Mouse (Mus musculus) olfactory bulb, adult 2 months (tissue): ENCODE results near the gene Gm10318. TPM values are rescaled to one million over a fixed set of nuclear protein-coding genes. Genes with fewer than 3 reads are reported as not detected.

Experiments
- H3K27ac ChIP-seq: fragments of 200-500 bp; 2 replicates; pipeline ENCODE4 v1.5.1; 2012; ENCODE audit warnings: low read depth, low read length; ENCODE audit not compliant: insufficient read depth
- H3K4me1 ChIP-seq: fragments of 200-500 bp; 2 replicates; pipeline ENCODE4 v1.6.1; 2012; ENCODE audit warnings: low read length; ENCODE audit not compliant: control insufficient read depth, insufficient read depth
- H3K4me3 ChIP-seq: fragments of 200-500 bp; 2 replicates; pipeline ENCODE4 v1.5.1; 2012; ENCODE audit warnings: mild to moderate bottlenecking, low read depth, low read length, moderate library complexity; ENCODE audit not compliant: insufficient read depth
- CTCF ChIP-seq: fragments of 200-500 bp; IDR thresholded peaks from 2 replicates; pipeline ENCODE4 v1.5.1; 2012; ENCODE audit warnings: low read depth, mild to moderate bottlenecking, low read length, moderate library complexity; ENCODE audit not compliant: insufficient read depth
- POLR2A ChIP-seq: fragments of 200-500 bp; IDR thresholded peaks from 2 replicates; pipeline ENCODE4 v1.6.1; 2012; ENCODE audit warnings: mild to moderate bottlenecking, low read depth, low read length, moderate library complexity; ENCODE audit not compliant: insufficient read depth
- WGBS: fragments of 180-500 bp; shearing (Covaris S2); methylation state at CpG from one replicate; pipeline ENCODE4 v1.1.7; 2018; 5-methylcytosine and 5-hydroxymethylcytosine counted together
- polyA plus RNA-seq: library from polyadenylated mRNA; stranded (reverse); fragments of >200 nt; gene quantifications from 2 replicates; pipeline ENCODE4 v1.2.4, GENCODE M21; 2012; ENCODE audit warnings: low replicate concordance; ENCODE audit not compliant: missing spikeins, insufficient read depth, insufficient read length

Gm10318 gene
- polyA plus RNA-seq, 1 experiment = not detected

- no peak within 1 kb of the TSS for H3K27ac ChIP-seq
- no peaks in the 10 kb centered on the region for H3K4me1 ChIP-seq
- H3K4me3 ChIP-seq = no peak within 1 kb of the TSS
- WGBS = 82% methylated on average over 2 of the region's 3 CpGs
- TF ChIP-seq POLR2A (no peak), CTCF (no peak)
Observed at GRCm38 (mm10) chr10:77846503-77846902, 6.2 kb upstream of the Gm10318 start, which contains the start of gene Gm36176. TSS of gene Gm36176 (plus strand) at chr10:77846803.

- TF ChIP-seq POLR2A (no peak), CTCF (no peak)
- no peak overlapping the region for H3K4me3 ChIP-seq
- no peaks in the 10 kb centered on the region for H3K4me1 ChIP-seq
- 43% methylated on average over 2 of the region's 2 CpGs for WGBS
- no peak overlapping the region for H3K27ac ChIP-seq
Observed at GRCm38 (mm10) chr10:77846961-77847360, 5.7 kb upstream of the Gm10318 start.

GRCm38 (mm10) chr10:77847538-77847937, 5.1 kb upstream of the Gm10318 start:
- H3K27ac ChIP-seq = no peak overlapping the region
- WGBS = 98% methylated on average over 2 of the region's 2 CpGs
- TF ChIP-seq CTCF (no peak), POLR2A (no peak)

GRCm38 (mm10) chr10:77861675-77862074, 9.0 kb downstream of the Gm10318 start, which contains the start of gene Gm3285:
TSS of gene Gm3285 (plus strand) at chr10:77861975.
- TF ChIP-seq POLR2A (no peak), CTCF (no peak)
- H3K27ac ChIP-seq = no peak within 1 kb of the TSS
- no peak within 1 kb of the TSS for H3K4me3 ChIP-seq
- H3K4me1 ChIP-seq = peaks cover 5% of the 10 kb centered on the region
- WGBS = 43% methylated on average over 7 of the region's 7 CpGs

More at GRCm38 (mm10) chr10:77847538-77847937, 5.1 kb upstream of the Gm10318 start:
- H3K4me1 ChIP-seq = peaks cover 1% of the 10 kb centered on the region; the same call in 1 of the 2 replicates
- H3K4me3 ChIP-seq = no peak overlapping the region

GRCm38 (mm10) chr10:77864067-77864761, 11.6 kb downstream of the Gm10318 start:
- no peak for TF ChIP-seq POLR2A
- no peak for TF ChIP-seq CTCF
- H3K4me1 ChIP-seq = peaks cover 5% of the 10 kb centered on the region
- no peak overlapping the region for H3K4me3 ChIP-seq
- H3K27ac ChIP-seq = no peak overlapping the region
- 41% methylated on average over 14 of the region's 14 CpGs for WGBS

- no peak overlapping the region for H3K4me3 ChIP-seq
- no peak for TF ChIP-seq POLR2A
- no peak for TF ChIP-seq CTCF
Observed at GRCm38 (mm10) chr10:77864762-77865143, 12.1 kb downstream of the Gm10318 start.

GRCm38 (mm10) chr10:77867546-77867945, 14.9 kb downstream of the Gm10318 start:
- Histone ChIP-seq H3K4me3 (no peak overlapping the region), H3K4me1 (0 out of 2 replicates have a peak, but pooled peaks cover 3% of the 10 kb centered on the region), H3K27ac (no peak overlapping the region)
- TF ChIP-seq POLR2A (no peak), CTCF (no peak)
- WGBS = 67% methylated on average over 1 of the region's 1 CpGs

More at GRCm38 (mm10) chr10:77864762-77865143, 12.1 kb downstream of the Gm10318 start:
- H3K27ac ChIP-seq = no peak overlapping the region
- H3K4me1 ChIP-seq = peaks cover 5% of the 10 kb centered on the region
- WGBS = 66% methylated on average over 11 of the region's 11 CpGs

- Histone ChIP-seq H3K27ac (no peak overlapping the region), H3K4me3 (no peak overlapping the region), H3K4me1 (0 out of 2 replicates have a peak, but pooled peaks cover under 1% of the 10 kb centered on the region)
- 91% methylated on average over 7 of the region's 7 CpGs for WGBS
- TF ChIP-seq CTCF = no peak
- no peak for TF ChIP-seq POLR2A
Observed at GRCm38 (mm10) chr10:77869651-77870050, 17.0 kb downstream of the Gm10318 start.

GRCm38 (mm10) chr10:77878985-77879384, 26.3 kb downstream of the Gm10318 start:
- H3K27ac ChIP-seq = no peak overlapping the region
- WGBS = 74% methylated on average over 6 of the region's 6 CpGs
- TF ChIP-seq CTCF (peak; percentile 47; the same call in 1 of the 2 replicates), POLR2A (no peak)

GRCm38 (mm10) chr10:77880305-77880704, 27.6 kb downstream of the Gm10318 start:
- WGBS = 88% methylated on average over 3 of the region's 3 CpGs

More at GRCm38 (mm10) chr10:77878985-77879384, 26.3 kb downstream of the Gm10318 start:
- Histone ChIP-seq H3K4me1 (no peaks in the 10 kb centered on the region), H3K4me3 (no peak overlapping the region)

More at GRCm38 (mm10) chr10:77880305-77880704, 27.6 kb downstream of the Gm10318 start:
- Histone ChIP-seq H3K4me3 (no peak overlapping the region), H3K27ac (no peak overlapping the region), H3K4me1 (no peaks in the 10 kb centered on the region)
- TF ChIP-seq POLR2A (no peak), CTCF (no peak)
